Mouse (Mus musculus) embryonic facial prominence, embryonic 14.5 days (tissue): Measurements from ENCODE around the gene Pigu. TPM values are rescaled to one million over a fixed set of nuclear protein-coding genes. Genes with fewer than 3 reads are reported as not detected.

Experiments
- ATAC-seq: fragments of 200-750 bp; cut with Nextera tagmentation; 2 replicates; pipeline ENCODE4 v1.8.0; 2017; ENCODE audit warnings: low read depth, moderate number of reproducible peaks, moderate TSS enrichment
- DNase-seq: peaks from one replicate; pipeline ENCODE4 v3.0.0-alpha.2; 2015; ENCODE audit warnings: low spot score
- H3K27ac ChIP-seq: fragments of 300-500 bp; sonication (generic); replicated peaks from 2 replicates; pipeline ENCODE4 v1.5.1; 2014; ENCODE audit warnings: low read depth, mild to moderate bottlenecking, low read length, moderate library complexity
- H3K27me3 ChIP-seq: fragments of 300-500 bp; sonication (generic); replicated peaks from 2 replicates; pipeline ENCODE4 v1.6.1; 2014; ENCODE audit warnings: low read length; ENCODE audit not compliant: control insufficient read depth, insufficient read depth
- H3K36me3 ChIP-seq: fragments of 300-500 bp; sonication (generic); 2 replicates; pipeline ENCODE4 v1.6.1; 2014; ENCODE audit warnings: low read length, mixed read lengths; ENCODE audit not compliant: control insufficient read depth, insufficient read depth
- H3K4me1 ChIP-seq: fragments of 300-500 bp; sonication (generic); 2 replicates; pipeline ENCODE4 v1.6.1; 2014; ENCODE audit warnings: antibody characterized with exemption, low read length; ENCODE audit not compliant: control insufficient read depth, insufficient read depth
- H3K4me2 ChIP-seq: fragments of 300-500 bp; sonication (generic); 2 replicates; pipeline ENCODE4 v1.6.1; 2014; ENCODE audit warnings: low read depth, mild to moderate bottlenecking, low read length, moderate library complexity, mixed read lengths
- H3K4me3 ChIP-seq: fragments of 300-500 bp; sonication (generic); 2 replicates; pipeline ENCODE4 v1.5.1; 2014; ENCODE audit warnings: low read depth, mild to moderate bottlenecking, low read length
- H3K9ac ChIP-seq: fragments of 300-500 bp; sonication (generic); 2 replicates; pipeline ENCODE4 v1.6.1; 2014; ENCODE audit warnings: low read depth, mild to moderate bottlenecking, low read length, moderate library complexity, mixed read lengths
- H3K9me3 ChIP-seq: fragments of 300-500 bp; sonication (generic); 2 replicates; pipeline ENCODE4 v1.6.1; 2016; ENCODE audit warnings: low read length; ENCODE audit not compliant: control insufficient read depth
- WGBS: fragments of 180-500 bp; shearing (Covaris S2); extraction: QIAGEN DNeasy Blood & Tissue Kit; methylation state at CpG from one replicate; pipeline ENCODE4 v1.1.7; 2014; 5-methylcytosine and 5-hydroxymethylcytosine counted together
- polyA plus RNA-seq: library from polyadenylated mRNA; unstranded; fragments of >200 nt; fragmentation: Nextera tagmentation; extraction: Ambion mirVana; gene quantifications from 2 replicates; pipeline ENCODE4 v1.2.1, GENCODE M21; 2014

Pigu gene
- polyA plus RNA-seq, 1 experiment from 2014 or later, result 43.7 TPM

DNA sequence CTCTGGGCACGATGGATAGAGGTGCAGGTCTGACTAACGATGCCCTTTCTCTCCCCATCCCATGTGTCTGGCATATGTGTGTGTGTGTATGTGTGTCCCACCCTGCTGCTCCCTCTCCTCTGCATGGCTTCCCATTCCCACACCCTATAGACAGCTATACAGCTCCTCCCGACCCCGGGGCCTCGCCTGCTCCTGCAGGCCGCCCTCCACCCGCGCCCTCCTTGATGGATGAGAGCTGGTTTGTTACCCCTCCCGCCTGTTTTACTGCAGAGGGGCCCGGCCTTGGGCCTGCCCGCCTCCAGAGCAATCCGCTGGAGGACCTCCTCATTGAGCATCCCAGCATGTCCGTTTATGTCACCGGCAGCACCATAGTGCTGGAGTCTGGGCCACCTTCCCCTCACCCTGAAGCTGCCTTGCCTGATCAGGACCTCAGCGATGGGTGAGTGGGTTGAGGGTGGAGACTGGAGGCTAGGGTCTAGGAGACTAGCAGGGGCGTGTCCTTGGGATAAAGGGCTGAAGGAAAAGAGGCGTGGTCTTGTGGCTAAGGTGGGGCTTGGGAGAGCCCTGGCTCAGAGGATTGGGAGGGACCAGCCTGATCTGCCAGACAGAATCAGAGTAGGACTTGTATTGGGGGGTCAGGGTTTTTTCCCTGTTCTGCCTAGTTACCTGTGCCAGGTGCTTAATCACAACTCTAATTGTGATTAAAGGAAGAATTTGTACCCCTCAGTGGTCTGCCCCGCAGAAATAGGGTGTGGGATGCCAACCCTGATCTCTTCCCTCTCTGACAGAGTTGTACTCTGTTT lies 28.7 kb upstream of the Pigu start:
- Histone ChIP-seq H3K4me3 (no peak overlapping the region), H3K36me3 (peaks cover 28% of the 10 kb centered on the region), H3K9me3 (no peaks in the 10 kb centered on the region), H3K9ac (no peak overlapping the region; the same call in 1 of the 2 replicates), H3K27ac (no peak overlapping the region), H3K27me3 (no peaks in the 10 kb centered on the region), H3K4me1 (peaks cover 11% of the 10 kb centered on the region), H3K4me2 (no peak overlapping the region)
- 61% methylated on average over 17 of the region's 18 CpGs for WGBS
- DNase-seq, result peak; percentile 53
- ATAC-seq, result no peak

DNA sequence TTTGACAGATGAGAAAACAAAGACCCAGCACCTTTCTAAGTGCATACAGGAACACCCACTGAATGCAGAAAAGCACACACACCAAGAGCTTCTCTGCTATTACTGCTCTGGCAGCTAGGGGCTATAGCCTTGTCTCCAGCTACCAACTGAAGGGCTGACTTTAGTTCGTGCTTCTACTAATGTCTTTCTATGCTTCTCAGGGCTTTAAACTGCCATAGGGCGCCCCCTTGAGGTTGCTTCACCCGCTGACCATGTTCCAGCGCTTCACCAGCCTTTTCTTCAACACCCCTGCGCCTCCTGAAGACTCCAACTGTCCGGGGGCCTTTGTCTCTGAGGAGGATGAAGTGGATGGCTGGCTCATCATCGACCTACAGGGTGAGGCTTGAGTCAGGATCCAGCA lies 27.9 kb upstream of the Pigu start:
- no peak overlapping the region for H3K27ac ChIP-seq
- H3K36me3 ChIP-seq, result peaks cover 19% of the 10 kb centered on the region
- no peak overlapping the region for H3K4me3 ChIP-seq
- DNase-seq (peak; percentile 86), ATAC-seq (no peak)
- 0 out of 2 replicates have a peak, but pooled peaks cover 6% of the 10 kb centered on the region for H3K27me3 ChIP-seq
- H3K9ac ChIP-seq, result no peak overlapping the region
- 29% methylated on average over 7 of the region's 7 CpGs for WGBS
- H3K4me2 ChIP-seq, result no peak overlapping the region
- H3K4me1 ChIP-seq, result peaks cover 12% of the 10 kb centered on the region
- no peaks in the 10 kb centered on the region for H3K9me3 ChIP-seq

DNA sequence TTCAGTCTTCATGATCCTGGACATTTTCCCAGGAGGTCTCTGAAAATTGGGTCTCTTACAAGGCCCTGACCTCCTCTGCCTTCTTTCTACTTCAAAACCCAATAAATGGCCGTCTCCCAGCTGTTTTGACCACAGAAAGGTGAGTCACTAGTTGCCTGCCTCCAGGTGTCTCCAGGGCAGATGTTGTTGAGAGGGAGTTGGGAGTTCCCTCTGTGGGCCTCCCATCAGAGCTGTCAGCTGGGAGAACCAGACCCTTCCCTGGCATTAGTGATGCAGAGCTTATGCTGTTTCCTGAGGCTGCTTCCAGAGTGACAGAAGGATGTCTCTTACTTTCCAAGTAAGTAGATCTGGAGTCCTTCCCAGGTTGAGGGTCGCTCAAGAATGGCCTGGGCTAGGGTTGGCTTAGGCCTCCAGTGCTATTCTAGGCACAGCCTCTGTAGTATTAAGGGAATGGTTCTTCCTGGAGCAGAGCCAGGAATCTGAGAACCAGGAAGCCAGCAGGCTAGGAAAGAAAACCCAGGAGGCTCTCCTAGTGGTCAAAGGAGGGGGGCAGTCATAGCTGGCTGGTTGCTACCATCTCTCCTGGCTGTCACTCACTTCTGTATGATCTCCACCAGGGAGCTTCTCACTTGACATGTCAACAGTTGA lies 25.7 kb upstream of the Pigu start:
- Histone ChIP-seq H3K4me2 (peak overlapping the region; percentile 70), H3K4me3 (peak overlapping the region; percentile 81), H3K27me3 (0 out of 2 replicates have a peak, but pooled peaks cover 6% of the 10 kb centered on the region), H3K27ac (peak overlapping the region; percentile 98; the same call in 1 of the 2 replicates), H3K36me3 (no peaks in the 10 kb centered on the region), H3K9me3 (no peaks in the 10 kb centered on the region), H3K9ac (no peak overlapping the region), H3K4me1 (peaks cover 12% of the 10 kb centered on the region)
- WGBS, result 77% methylated on average over 2 of the region's 2 CpGs
- DNase-seq (peak; percentile 48), ATAC-seq (no peak)

GRCm38 (mm10) chr2:155382332-155382700 lies 25.1 kb upstream of the Pigu start:
- ATAC-seq, result peak; percentile 9

GRCm38 (mm10) chr2:155381643-155382331 lies 24.6 kb upstream of the Pigu start:
- ATAC-seq, result peak; percentile 94
- H3K9me3 ChIP-seq, result no peaks in the 10 kb centered on the region
- peak overlapping the region; percentile 81 for H3K4me3 ChIP-seq
- DNase-seq, result peak; percentile 97
- WGBS, result under 1% methylated on average over 28 of the region's 68 CpGs
- peak overlapping the region; percentile 91 for H3K9ac ChIP-seq
- H3K4me1 ChIP-seq, result peaks cover 12% of the 10 kb centered on the region
- 0 out of 2 replicates have a peak, but pooled peaks cover 6% of the 10 kb centered on the region for H3K27me3 ChIP-seq
- no peaks in the 10 kb centered on the region for H3K36me3 ChIP-seq
- peak overlapping the region; percentile 98 for H3K27ac ChIP-seq
- peak overlapping the region; percentile 70 for H3K4me2 ChIP-seq

More at GRCm38 (mm10) chr2:155382332-155382700, 25.1 kb upstream of the Pigu start:
- 0 out of 2 replicates have a peak, but pooled peaks cover 6% of the 10 kb centered on the region for H3K27me3 ChIP-seq
- DNase-seq, result peak; percentile 36
- peak overlapping the region; percentile 81 for H3K4me3 ChIP-seq
- H3K9me3 ChIP-seq, result no peaks in the 10 kb centered on the region
- H3K4me1 ChIP-seq, result peaks cover 12% of the 10 kb centered on the region
- H3K9ac ChIP-seq, result peak overlapping the region; percentile 91
- WGBS, result 21% methylated on average over 6 of the region's 6 CpGs
- peak overlapping the region; percentile 70 for H3K4me2 ChIP-seq
- peak overlapping the region; percentile 98 for H3K27ac ChIP-seq
- no peaks in the 10 kb centered on the region for H3K36me3 ChIP-seq

DNA sequence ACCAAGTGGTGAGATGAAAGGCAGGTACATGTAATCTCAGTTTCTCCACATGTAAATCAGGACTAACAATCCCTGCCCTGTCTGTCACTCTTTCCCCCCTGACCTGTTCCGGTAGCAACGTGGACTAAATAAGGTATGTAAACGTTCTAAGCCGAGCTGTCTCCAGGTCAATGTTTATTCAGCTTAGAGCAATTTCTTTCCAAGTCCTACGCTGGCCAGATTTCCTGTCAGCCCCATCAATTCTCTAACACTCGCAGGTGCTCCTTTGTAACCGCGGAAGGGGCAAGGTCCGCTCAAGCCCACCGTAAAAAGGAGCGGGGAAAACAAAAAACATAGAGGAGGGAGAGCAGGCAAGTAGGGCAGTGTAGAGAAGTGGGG lies 23.8 kb upstream of the Pigu start:
- Histone ChIP-seq H3K27me3 (0 out of 2 replicates have a peak, but pooled peaks cover 6% of the 10 kb centered on the region), H3K9ac (peak overlapping the region; percentile 91), H3K4me1 (peaks cover 12% of the 10 kb centered on the region), H3K27ac (peak overlapping the region; percentile 98; the same call in 1 of the 2 replicates), H3K36me3 (no peaks in the 10 kb centered on the region), H3K4me3 (peak overlapping the region; percentile 81), H3K9me3 (no peaks in the 10 kb centered on the region), H3K4me2 (peak overlapping the region; percentile 70)
- WGBS, result 1% methylated on average over 11 of the region's 11 CpGs
- ATAC-seq, result no peak
- DNase-seq, result no peak

- Histone ChIP-seq H3K9ac (peak within 1 kb of the TSS; percentile 91), H3K27ac (peak within 1 kb of the TSS; percentile 98), H3K4me2 (peak within 1 kb of the TSS; percentile 70), H3K36me3 (no peaks in the 10 kb centered on the region), H3K9me3 (no peaks in the 10 kb centered on the region), H3K4me3 (peak within 1 kb of the TSS; percentile 81), H3K27me3 (0 out of 2 replicates have a peak, but pooled peaks cover 6% of the 10 kb centered on the region), H3K4me1 (peaks cover 12% of the 10 kb centered on the region)
- 38% methylated on average over 8 of the region's 8 CpGs for WGBS
- no peak for DNase-seq
- no peak for ATAC-seq
These were observed 23.2 kb upstream of the Pigu start, which contains the start of gene Trp53inp2 for GRCm38 (mm10) chr2:155380261-155381059. Trp53inp2 (plus strand) TSS chr2:155381059.
